Comparison of ENCODE assay signal across 11 mouse cellular contexts in genomic region chr5:43081561-43082534, GRCm38 (mm10).
DNase-seq lines count a peak whose midpoint lies in the region; ATAC-seq lines count a peak whose summit lies in the region.
"Had no signal": no experiment of that assay in that cellular context is flagged by ENCODE, and none has a peak within 500 bp of the region (broad histone marks: within the 10 kb centered on the region; RNA-seq: fewer than 3 reads in every experiment).

No protein-coding gene starts in this region.

- no peaks in the 10 kb centered on the region for H3K4me1 ChIP-seq in hindbrain, embryonic 13.5 days (replicated peaks)

- peak; percentile 94 for ATAC-seq in megakaryocyte, adult 5-6 weeks (ENCODE audit: poor library complexity, severe bottlenecking)
- ATAC-seq in hindbrain, embryonic 13.5 days (ENCODE audit: low FRiP score): no peak
- ATAC-seq: activated CD4-positive, CD25-positive, alpha-beta regulatory T cell, adult 4 months had no signal

- H3K4me2 ChIP-seq in hindbrain, embryonic 13.5 days: no peak overlapping the region

- H3K4me3 ChIP-seq in hindbrain, embryonic 13.5 days: no peak overlapping the region

- no peak overlapping the region for H3K27ac ChIP-seq in hindbrain, embryonic 13.5 days

- 77% methylated on average over 11 of the region's 11 CpGs for WGBS in hindbrain, embryonic 13.5 days

- H3K36me3 ChIP-seq in hindbrain, embryonic 13.5 days: no peaks in the 10 kb centered on the region

- H3K9ac ChIP-seq in hindbrain, embryonic 13.5 days: no peak overlapping the region

- H3K27me3 ChIP-seq in hindbrain, embryonic 13.5 days: no peaks in the 10 kb centered on the region

- DNase-seq in layer of hippocampus, adult 9-11 months: peak; percentile 51
- DNase-seq in layer of hippocampus, postnatal 10 days (ENCODE audit: low spot score in 2 of 2): no peak
- DNase-seq in NIH3T3 (ENCODE audit: low read depth): peak; percentile 7
- peak; percentile 4 for DNase-seq in c-Kit-positive CD71-positive TER-119-positive erythroid progenitor cells, embryonic 14.5 days (ENCODE audit: low spot score)
- no peak for DNase-seq in B cell, adult 2 months
- DNase-seq: gastrocnemius, postnatal 10 days; kidney, postnatal 14 days; thymus, postnatal 25 days had no signal

- no peaks in the 10 kb centered on the region for H3K9me3 ChIP-seq in hindbrain, embryonic 13.5 days

Comparison
In these comparisons a context has a peak if more than half of its experiments do, and no peak if none do; other contexts are left out.
1. DNase-seq: peak in layer of hippocampus, adult 9-11 months (single experiment), NIH3T3 (single experiment) and c-Kit-positive CD71-positive TER-119-positive erythroid progenitor cells, embryonic 14.5 days (single experiment); none in layer of hippocampus, postnatal 10 days (0 of 2) and B cell, adult 2 months (0 of 2).